Comparison of ENCODE assay signal across 17 mouse cellular contexts in the genomic region with DNA sequence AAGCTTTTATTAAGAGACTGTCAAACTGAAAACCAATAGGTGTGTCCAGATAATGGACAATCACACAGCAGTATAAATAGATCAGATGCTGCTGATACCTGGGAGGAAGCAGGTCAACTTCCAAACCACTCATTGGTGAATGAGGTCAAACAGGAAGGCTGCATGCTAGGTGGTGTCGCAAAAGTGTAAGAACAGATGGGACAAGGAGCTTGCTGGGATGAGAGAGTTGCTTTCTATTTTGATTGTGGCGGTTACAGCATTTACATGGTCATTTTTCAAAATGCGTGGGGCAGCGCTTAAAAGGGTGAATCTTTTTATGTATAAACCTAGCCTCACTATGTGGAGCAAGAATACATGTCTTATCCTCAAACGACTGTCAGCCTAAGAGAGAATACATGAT.
DNase-seq lines count a peak whose midpoint lies in the region; ATAC-seq lines count a peak whose summit lies in the region.
"Had no signal": no experiment of that assay in that cellular context is flagged by ENCODE, and none has a peak within 500 bp of the region (broad histone marks: within the 10 kb centered on the region; RNA-seq: fewer than 3 reads in every experiment).

No protein-coding gene starts in this region.

- DNase-seq in cerebellum, adult 11-12 months: peak; percentile 8
- no peak for DNase-seq in cerebellum, adult 11 months
- peak; percentile 23 for DNase-seq in cerebellum, adult 9-10 months
- DNase-seq in cerebellum, adult 8-10 months: no peak
- no peak for DNase-seq in frontal cortex, postnatal 25 days (ENCODE audit: low spot score in 2 of 2)
- peak; percentile 60 for DNase-seq in brain, adult 2 months (ENCODE audit: low read depth, low spot score)
- DNase-seq: adrenal gland, adult 8-10 months; adrenal gland, postnatal 14 days; adrenal gland, postnatal 36 days; B cell, adult 2 months; embryo, embryonic 11 days had no signal

- peak; percentile 57; the same call in 1 of the 2 replicates for ATAC-seq in frontal cortex, adult (ENCODE audit: low TSS enrichment)
- ATAC-seq: activated CD4-positive, CD25-positive, alpha-beta regulatory T cell, adult 4 months; CD4-positive, CD25-positive, alpha-beta regulatory T cell, adult 4 months; forebrain, embryonic 14.5 days; forebrain, embryonic 16.5 days; Patski had no signal

Comparison
In these comparisons a context has a peak if more than half of its experiments do, and no peak if none do; other contexts are left out.
1. DNase-seq: peak in cerebellum, adult 11-12 months (single experiment), cerebellum, adult 9-10 months (single experiment) and brain, adult 2 months (single experiment); none in cerebellum, adult 11 months (single experiment), cerebellum, adult 8-10 months (single experiment) and frontal cortex, postnatal 25 days (0 of 2).